37 mouse cellular contexts compared by ENCODE assay signal in genomic region chr7:128024932-128025331, GRCm38 (mm10). TPM values are rescaled to one million over a fixed set of nuclear protein-coding genes. Genes with fewer than 3 reads are reported as not detected.
DNase-seq lines count a peak whose midpoint lies in the region; ATAC-seq and TF ChIP-seq lines count a peak whose summit lies in the region.
"Had no signal": no experiment of that assay in that cellular context is flagged by ENCODE, and none has a peak within 500 bp of the region (broad histone marks: within the 10 kb centered on the region; RNA-seq: fewer than 3 reads in every experiment).

No protein-coding gene starts in this region.

- H3K4me3 ChIP-seq in embryonic facial prominence, embryonic 10.5 days, result no peak overlapping the region
- H3K4me3 ChIP-seq: forebrain, embryonic 10.5 days; gastrocnemius, adult 2 months; hindbrain, embryonic 12.5 days; intestine, embryonic 15.5 days; liver, embryonic 13.5 days; midbrain, embryonic 10.5 days; midbrain, embryonic 15.5 days had no signal

- CTCF ChIA-PET in Patski (lab: Charles Lee), result no interaction called here

- H3K9me3 ChIP-seq in embryonic facial prominence, embryonic 10.5 days, result no peaks in the 10 kb centered on the region
- H3K9me3 ChIP-seq: forebrain, embryonic 10.5 days; hindbrain, embryonic 12.5 days; intestine, embryonic 15.5 days; liver, embryonic 13.5 days; midbrain, embryonic 10.5 days; midbrain, embryonic 15.5 days had no signal

- in situ Hi-C loops in Patski (cut with MboI; ENCODE audit: low pct_unique_long_range_greater_than_20kb), result no loop called here

- 91% methylated on average over 4 of the region's 4 CpGs for WGBS in embryonic facial prominence, embryonic 10.5 days

- no peaks in the 10 kb centered on the region for H3K36me3 ChIP-seq in embryonic facial prominence, embryonic 10.5 days (replicated peaks)
- H3K36me3 ChIP-seq: forebrain, embryonic 10.5 days; hindbrain, embryonic 12.5 days; intestine, embryonic 15.5 days; liver, embryonic 13.5 days; midbrain, embryonic 10.5 days; midbrain, embryonic 15.5 days had no signal

- POLR2A ChIA-PET in Patski (lab: Charles Lee), result no interaction called here

- TF ChIP-seq CTCF in Patski (IDR thresholded peaks at IDR 0.05), result no peak

- peak; percentile 13 for DNase-seq in adrenal gland, postnatal 14 days
- DNase-seq in adrenal gland, postnatal 10 days, result no peak
- peak; percentile 94 for DNase-seq in 3T3-L1 (ENCODE audit: low read depth, low spot score)
- peak; percentile 9 for DNase-seq in Patski (ENCODE audit: low read depth, low spot score)
- no peak for DNase-seq in embryonic facial prominence, embryonic 10.5 days (ENCODE audit: low spot score)
- DNase-seq in right cerebral cortex, postnatal 10 days (ENCODE audit: low spot score in 2 of 2), result no peak
- no peak for DNase-seq in urinary bladder, adult 18-20 months (ENCODE audit: low spot score in 2 of 2)
- DNase-seq: B cell, adult 2 months; cerebellum, adult 18-20 months; cerebellum, postnatal 10 days; gastrocnemius, adult 2 months; gastrocnemius, postnatal 36 days; heart, postnatal 14 days; kidney, adult 2 months; layer of hippocampus, postnatal 36 days; left cerebral cortex, postnatal 4 days; liver, embryonic 13.5 days; lung, adult 2 months; lung, postnatal 10 days; right cerebral cortex, postnatal 14 days had no signal

- H3K4me1 ChIP-seq in embryonic facial prominence, embryonic 10.5 days, result no peaks in the 10 kb centered on the region
- H3K4me1 ChIP-seq: forebrain, embryonic 10.5 days; hindbrain, embryonic 12.5 days; intestine, embryonic 15.5 days; liver, embryonic 13.5 days; midbrain, embryonic 10.5 days; midbrain, embryonic 15.5 days had no signal

- ATAC-seq in Patski, result peak; percentile 35
- ATAC-seq in megakaryocyte, adult 5-6 weeks (ENCODE audit: poor library complexity, severe bottlenecking), result peak; percentile 6; the same call in 1 of the 2 replicates
- ATAC-seq: forebrain, embryonic 16.5 days; hindbrain, postnatal 0 days; intestine, embryonic 15.5 days; midbrain, embryonic 15.5 days had no signal

- no peak overlapping the region for H3K27ac ChIP-seq in embryonic facial prominence, embryonic 10.5 days (replicated peaks)
- H3K27ac ChIP-seq: forebrain, embryonic 10.5 days; gastrocnemius, adult 2 months; hindbrain, embryonic 12.5 days; hindbrain, postnatal 0 days; intestine, embryonic 15.5 days; liver, embryonic 13.5 days; midbrain, embryonic 10.5 days; midbrain, embryonic 15.5 days had no signal

- no peaks in the 10 kb centered on the region for H3K27me3 ChIP-seq in Patski
- H3K27me3 ChIP-seq in embryonic facial prominence, embryonic 10.5 days (replicated peaks; ENCODE audit: low read depth, poor library complexity, severe bottlenecking), result no peaks in the 10 kb centered on the region
- H3K27me3 ChIP-seq: CH12.LX; hindbrain, embryonic 12.5 days; intestine, embryonic 15.5 days; liver, embryonic 13.5 days; midbrain, embryonic 15.5 days had no signal

RNA-seq across cellular contexts. Expression of gene Trim72, which starts 21.2 kb away (rescaled TPM):
- not detected in 2 replicates for total RNA-seq in adrenal gland, postnatal 14 days (2021)
- 10 to 100 TPM in 1 of 2 experiments, 1 to 10 TPM in 1; 5.2 to 24.5 TPM for total RNA-seq in adrenal gland, postnatal 10 days (2021)
- polyA plus RNA-seq in Patski (2021), result 0.17 TPM
- not detected in 2 replicates for total RNA-seq in megakaryocyte, adult 5-6 weeks (2015)
- not detected in 2 replicates for total RNA-seq in megakaryocyte, adult 5-6 weeks (2017)
- polyA plus RNA-seq in embryonic facial prominence, embryonic 10.5 days (2016; fragmentation: Nextera tagmentation; extraction: Ambion mirVana), result not detected in 2 replicates
- polyA plus RNA-seq: forebrain, embryonic 10.5 days; forebrain, embryonic 16.5 days; hindbrain, postnatal 0 days; liver, embryonic 13.5 days; midbrain, embryonic 10.5 days; neural tube, embryonic 11.5 days had no signal

RNA-seq across cellular contexts. Expression of gene Pycard, which starts 31.3 kb away (rescaled TPM):
- total RNA-seq in adrenal gland, postnatal 14 days (2021), result 3.4 and 10.1 TPM in 2 replicates
- total RNA-seq in adrenal gland, postnatal 10 days (2021), result 1 to 10 TPM; 5.6 to 8.0 TPM
- 0.10 TPM for polyA plus RNA-seq in Patski (2021)
- total RNA-seq in megakaryocyte, adult 5-6 weeks (2015), result 251 and 323 TPM in 2 replicates
- 48.0 and 56.5 TPM in 2 replicates for total RNA-seq in megakaryocyte, adult 5-6 weeks (2017)
- polyA plus RNA-seq in embryonic facial prominence, embryonic 10.5 days (2016; fragmentation: Nextera tagmentation; extraction: Ambion mirVana), result 5.8 and 6.2 TPM in 2 replicates

RNA-seq across cellular contexts. Expression of gene Itgam, which starts 37.5 kb away (rescaled TPM):
- total RNA-seq in adrenal gland, postnatal 14 days (2021), result 4.2 and 6.4 TPM in 2 replicates
- 1 to 10 TPM; 5.4 to 5.9 TPM for total RNA-seq in adrenal gland, postnatal 10 days (2021)
- polyA plus RNA-seq in Patski (2021), result not detected
- 209 and 227 TPM in 2 replicates for total RNA-seq in megakaryocyte, adult 5-6 weeks (2015)
- 286 and 332 TPM in 2 replicates for total RNA-seq in megakaryocyte, adult 5-6 weeks (2017)
- 0.50 and 0.52 TPM in 2 replicates for polyA plus RNA-seq in embryonic facial prominence, embryonic 10.5 days (2016; fragmentation: Nextera tagmentation; extraction: Ambion mirVana)

RNA-seq across cellular contexts. Expression of gene Gm49368, which starts 37.6 kb away (rescaled TPM):
- total RNA-seq in adrenal gland, postnatal 14 days (2021), result not detected in 2 replicates
- total RNA-seq in adrenal gland, postnatal 10 days (2021), result under 1 TPM in 1 of 2 experiments, not detected in 1; 0.09 TPM
- polyA plus RNA-seq in Patski (2021), result not detected
- total RNA-seq in megakaryocyte, adult 5-6 weeks (2015), result 9.8 and 11.2 TPM in 2 replicates
- total RNA-seq in megakaryocyte, adult 5-6 weeks (2017), result 0.81 and 2.3 TPM in 2 replicates
- not detected in 2 replicates for polyA plus RNA-seq in embryonic facial prominence, embryonic 10.5 days (2016; fragmentation: Nextera tagmentation; extraction: Ambion mirVana)
- total RNA-seq: CH12.LX; ES-E14; gastrocnemius, adult 2 months; heart, postnatal 14 days; hindbrain, postnatal 0 days; layer of hippocampus, postnatal 36 days; left cerebral cortex, postnatal 4 days had no signal
- polyA plus RNA-seq: brain, embryonic 14.5 days; embryonic facial prominence, embryonic 11.5 days; forebrain, embryonic 10.5 days; forebrain, embryonic 16.5 days; heart, embryonic 14.5 days; hindbrain, embryonic 12.5 days; hindbrain, postnatal 0 days; intestine, embryonic 15.5 days; kidney, adult 2 months; kidney, embryonic 16.5 days; liver, embryonic 13.5 days; midbrain, embryonic 10.5 days; midbrain, embryonic 15.5 days; neural tube, embryonic 11.5 days; stomach, embryonic 14.5 days; urinary bladder, adult 2 months had no signal

RNA-seq across cellular contexts. Expression of gene Fus, which starts 57.7 kb away (rescaled TPM):
- total RNA-seq in adrenal gland, postnatal 14 days (2021), result 275 and 322 TPM in 2 replicates
- total RNA-seq in adrenal gland, postnatal 10 days (2021), result 100 to 1,000 TPM; 261 to 396 TPM
- 469 TPM for polyA plus RNA-seq in Patski (2021)
- total RNA-seq in megakaryocyte, adult 5-6 weeks (2015), result 106 and 143 TPM in 2 replicates
- 31.4 and 61.8 TPM in 2 replicates for total RNA-seq in megakaryocyte, adult 5-6 weeks (2017)
- 349 and 372 TPM in 2 replicates for polyA plus RNA-seq in embryonic facial prominence, embryonic 10.5 days (2016; fragmentation: Nextera tagmentation; extraction: Ambion mirVana)

Comparison
In these comparisons a context has a peak if more than half of its experiments do, and no peak if none do; other contexts are left out.
1. DNase-seq: peak in adrenal gland, postnatal 14 days (single experiment), 3T3-L1 (single experiment) and Patski (single experiment); none in adrenal gland, postnatal 10 days (single experiment), embryonic facial prominence, embryonic 10.5 days (single experiment), right cerebral cortex, postnatal 10 days (0 of 2) and urinary bladder, adult 18-20 months (0 of 2).
2. RNA of gene Itgam, which starts 37.5 kb away (total RNA-seq): 209 to 332 TPM in megakaryocyte, adult 5-6 weeks; 5.4 to 5.9 TPM in adrenal gland, postnatal 10 days and 4.2 to 6.4 TPM in adrenal gland, postnatal 14 days; every median in the first group is over 10 times any median in the second.